Mouse (Mus musculus) embryonic facial prominence, embryonic 11.5 days (tissue): ENCODE results near the gene Ly6g6d. TPM values are rescaled to one million over a fixed set of nuclear protein-coding genes. Genes with fewer than 3 reads are reported as not detected.
"Not testable (repeated sequence)": the region's sequence is repeated elsewhere in the genome, so short reads cannot be mapped to it uniquely, and the experiment has no call there.

Experiments used
- ATAC-seq: fragments of 200-750 bp; cut with Nextera tagmentation; replicated peaks from 2 replicates; pipeline ENCODE4 v1.8.0; 2017; ENCODE audit warnings: low read depth; ENCODE audit not compliant: insufficient number of reproducible peaks, low FRiP score, low TSS enrichment
- DNase-seq: peaks from one replicate; pipeline ENCODE4 v3.0.0-alpha.2; 2015; ENCODE audit warnings: low spot score
- H3K27ac ChIP-seq: fragments of 300-500 bp; sonication (generic); replicated peaks from 2 replicates; pipeline ENCODE4 v1.5.1; 2014; ENCODE audit warnings: mild to moderate bottlenecking, low read depth, low read length, control low read depth
- H3K27me3 ChIP-seq: fragments of 300-500 bp; sonication (generic); 2 replicates; pipeline ENCODE4 v1.6.1; 2014; ENCODE audit warnings: mild to moderate bottlenecking, low read length, moderate library complexity, mixed read lengths; ENCODE audit not compliant: control insufficient read depth, insufficient read depth
- H3K36me3 ChIP-seq: fragments of 300-500 bp; sonication (generic); replicated peaks from 2 replicates; pipeline ENCODE4 v1.6.1; 2014; ENCODE audit warnings: low read depth, mild to moderate bottlenecking, low read length, moderate library complexity, mixed read lengths; ENCODE audit not compliant: control insufficient read depth, insufficient read depth
- H3K4me1 ChIP-seq: fragments of 300-500 bp; sonication (generic); 2 replicates; pipeline ENCODE4 v1.6.1; 2014; ENCODE audit warnings: low read length, mixed read lengths; ENCODE audit not compliant: control insufficient read depth, insufficient read depth
- H3K4me2 ChIP-seq: fragments of 300-500 bp; sonication (generic); 2 replicates; pipeline ENCODE4 v1.6.1; 2014; ENCODE audit warnings: low read depth, mild to moderate bottlenecking, control low read depth, low read length, moderate library complexity
- H3K4me3 ChIP-seq: fragments of 300-500 bp; sonication (generic); 2 replicates; pipeline ENCODE4 v1.5.1; 2014; ENCODE audit warnings: low read depth, low read length, control low read depth
- H3K9ac ChIP-seq: fragments of 300-500 bp; sonication (generic); replicated peaks from 2 replicates; pipeline ENCODE4 v1.6.1; 2014; ENCODE audit warnings: mild to moderate bottlenecking, control low read depth, low read length
- H3K9me3 ChIP-seq: fragments of 300-500 bp; sonication (generic); replicated peaks from 2 replicates; pipeline ENCODE4 v1.6.1; 2016; ENCODE audit warnings: mild to moderate bottlenecking, low read length, inconsistent platforms, mixed read lengths; ENCODE audit not compliant: control insufficient read depth
- WGBS: fragments of 180-500 bp; shearing (Covaris S2); extraction: QIAGEN DNeasy Blood & Tissue Kit; methylation state at CpG from one replicate; pipeline ENCODE4 v1.1.7; 2014; 5-methylcytosine and 5-hydroxymethylcytosine counted together
- polyA plus RNA-seq: library from polyadenylated mRNA; unstranded; fragments of >200 nt; fragmentation: Nextera tagmentation; extraction: Ambion mirVana; gene quantifications from 2 replicates; pipeline ENCODE4 v1.2.1, GENCODE M21; 2014

The Ly6g6d gene
- 0.92 TPM in 1 of 2 replicates, not detected in the other for polyA plus RNA-seq

- Histone ChIP-seq H3K9ac (peak within 1 kb of the TSS; percentile 26), H3K4me2 (peak within 1 kb of the TSS; percentile 7; the same call in 1 of the 2 replicates), H3K4me3 (no peak within 1 kb of the TSS), H3K4me1 (peaks cover 9% of the 10 kb centered on the region), H3K36me3 (no peaks in the 10 kb centered on the region), H3K9me3 (no peaks in the 10 kb centered on the region), H3K27me3 (no peaks in the 10 kb centered on the region), H3K27ac (no peak within 1 kb of the TSS)
- 8% methylated on average over 14 of the region's 14 CpGs for WGBS
- no peak for DNase-seq
- ATAC-seq: peak; percentile 58; the same call in 1 of the 2 replicates
These were observed at the start of gene Ly6g6d for GRCm38 (mm10) chr17:35077786-35078233. Gene Ly6g6d (minus strand): TSS chr17:35078065.

- ATAC-seq (no peak), DNase-seq (no peak)
- Histone ChIP-seq H3K4me2 (peak overlapping the region; percentile 64), H3K27me3 (no peaks in the 10 kb centered on the region), H3K4me3 (peak overlapping the region; percentile 50), H3K9me3 (no peaks in the 10 kb centered on the region), H3K4me1 (peaks cover 5% of the 10 kb centered on the region; the same call in 1 of the 2 replicates), H3K27ac (no peak overlapping the region), H3K36me3 (peaks cover 4% of the 10 kb centered on the region; the same call in 1 of the 2 replicates), H3K9ac (peak overlapping the region; percentile 77; the same call in 1 of the 2 replicates)
- WGBS: 66% methylated on average over 13 of the region's 13 CpGs
These were observed 49.2 kb upstream of the Ly6g6d start for GRCm38 (mm10) chr17:35127017-35127416.

GRCm38 (mm10) chr17:35126206-35126611 lies 48.3 kb upstream of the Ly6g6d start, which contains the start of gene D17H6S53E:
Gene D17H6S53E (plus strand): TSS chr17:35126373.
- Histone ChIP-seq H3K27me3 (no peaks in the 10 kb centered on the region), H3K9ac (peak within 1 kb of the TSS; percentile 77), H3K4me3 (peak within 1 kb of the TSS; percentile 50), H3K4me2 (peak within 1 kb of the TSS; percentile 64), H3K27ac (0 out of 2 replicates have a peak within 1 kb of the TSS, but pooled peaks have one; percentile 4), H3K9me3 (no peaks in the 10 kb centered on the region), H3K36me3 (peaks cover 4% of the 10 kb centered on the region; the same call in 1 of the 2 replicates), H3K4me1 (peaks cover 5% of the 10 kb centered on the region; the same call in 1 of the 2 replicates)
- WGBS: under 1% methylated on average over 31 of the region's 36 CpGs
- DNase-seq (peak; percentile 80), ATAC-seq (peak; percentile 45)

GRCm38 (mm10) chr17:35125578-35125977 lies 47.7 kb upstream of the Ly6g6d start:
- Histone ChIP-seq H3K4me1 (peaks cover 5% of the 10 kb centered on the region; the same call in 1 of the 2 replicates), H3K4me3 (peak overlapping the region; percentile 50), H3K27me3 (no peaks in the 10 kb centered on the region), H3K9ac (peak overlapping the region; percentile 77), H3K27ac (no peak overlapping the region), H3K36me3 (peaks cover 4% of the 10 kb centered on the region; the same call in 1 of the 2 replicates), H3K9me3 (no peaks in the 10 kb centered on the region), H3K4me2 (peak overlapping the region; percentile 64)
- ATAC-seq (no peak), DNase-seq (no peak)
- WGBS: 25% methylated on average over 6 of the region's 6 CpGs

- H3K4me3 ChIP-seq: no peak overlapping the region
- no peaks in the 10 kb centered on the region for H3K27me3 ChIP-seq
- 88% methylated on average over 1 of the region's 1 CpGs for WGBS
- no peak overlapping the region for H3K27ac ChIP-seq
- no peaks in the 10 kb centered on the region for H3K9me3 ChIP-seq
- no peak overlapping the region for H3K4me2 ChIP-seq
- peaks cover 4% of the 10 kb centered on the region; the same call in 1 of the 2 replicates for H3K36me3 ChIP-seq
- DNase-seq: no peak
- no peak overlapping the region for H3K9ac ChIP-seq
- peaks cover 7% of the 10 kb centered on the region; the same call in 1 of the 2 replicates for H3K4me1 ChIP-seq
- ATAC-seq: no peak
These were observed 47.2 kb upstream of the Ly6g6d start for GRCm38 (mm10) chr17:35125081-35125480.

- H3K27ac ChIP-seq, H3K4me3 ChIP-seq, H3K27me3 ChIP-seq, H3K9me3 ChIP-seq, ATAC-seq, H3K4me1 ChIP-seq, DNase-seq, H3K4me2 ChIP-seq, H3K9ac ChIP-seq, H3K36me3 ChIP-seq: not testable (repeated sequence)
- WGBS: 89% methylated on average over 12 of the region's 12 CpGs
These were observed 46.5 kb upstream of the Ly6g6d start for GRCm38 (mm10) chr17:35124261-35124896.

GRCm38 (mm10) chr17:35123287-35123686 lies 45.4 kb upstream of the Ly6g6d start:
- not testable (repeated sequence) for ATAC-seq, H3K27me3 ChIP-seq, H3K4me3 ChIP-seq, H3K9me3 ChIP-seq, H3K4me2 ChIP-seq, H3K36me3 ChIP-seq, H3K4me1 ChIP-seq, H3K27ac ChIP-seq, H3K9ac ChIP-seq, DNase-seq
- WGBS: 90% methylated on average over 9 of the region's 9 CpGs

GRCm38 (mm10) chr17:35121871-35122303 lies 44.0 kb upstream of the Ly6g6d start, which contains the start of gene Csnk2b:
Gene Csnk2b (minus strand): TSS chr17:35122053.
- ATAC-seq (no peak), DNase-seq (peak; percentile 76)
- Histone ChIP-seq H3K27me3 (no peaks in the 10 kb centered on the region), H3K27ac (peak within 1 kb of the TSS; percentile 77), H3K4me1 (peaks cover 4% of the 10 kb centered on the region; the same call in 1 of the 2 replicates), H3K9ac (peak within 1 kb of the TSS; percentile 83), H3K4me2 (peak within 1 kb of the TSS; percentile 92), H3K4me3 (peak within 1 kb of the TSS; percentile 89), H3K9me3 (no peaks in the 10 kb centered on the region), H3K36me3 (peaks cover 16% of the 10 kb centered on the region)
- WGBS: under 1% methylated on average over 19 of the region's 19 CpGs
